Mouse (Mus musculus) liver, embryonic 14.5 days (tissue): ENCODE data around the gene Polr2c.

Experiments
- CTCF ChIP-seq: IDR thresholded peaks from 2 replicates; pipeline ENCODE4 v1.5.1; 2016; ENCODE audit warnings: antibody characterized with exemption, low read depth, control low read depth
- EP300 ChIP-seq: IDR thresholded peaks from 2 replicates; pipeline ENCODE4 v1.6.1; 2016; ENCODE audit warnings: antibody characterized with exemption, low read depth

DNA sequence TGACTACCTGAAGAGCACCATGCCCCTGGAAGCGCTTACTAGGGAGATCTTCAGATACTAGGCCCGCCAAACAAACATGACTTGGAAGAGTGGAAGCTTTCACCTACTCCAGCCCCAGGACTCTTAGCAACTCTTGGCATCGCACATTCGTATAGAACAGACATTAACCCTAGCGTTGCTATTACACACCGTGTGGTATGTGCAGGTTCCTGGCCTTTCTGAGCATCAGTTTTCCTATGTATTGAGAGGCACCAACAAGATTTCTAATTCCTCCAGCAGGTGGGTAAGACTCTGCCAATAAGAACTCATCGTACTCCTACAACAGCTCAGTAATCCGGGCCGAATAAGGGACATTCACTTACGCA, 59.7 kb downstream of the Polr2c start:
- TF ChIP-seq CTCF (no peak), EP300 (no peak)
